In the genomic region with DNA sequence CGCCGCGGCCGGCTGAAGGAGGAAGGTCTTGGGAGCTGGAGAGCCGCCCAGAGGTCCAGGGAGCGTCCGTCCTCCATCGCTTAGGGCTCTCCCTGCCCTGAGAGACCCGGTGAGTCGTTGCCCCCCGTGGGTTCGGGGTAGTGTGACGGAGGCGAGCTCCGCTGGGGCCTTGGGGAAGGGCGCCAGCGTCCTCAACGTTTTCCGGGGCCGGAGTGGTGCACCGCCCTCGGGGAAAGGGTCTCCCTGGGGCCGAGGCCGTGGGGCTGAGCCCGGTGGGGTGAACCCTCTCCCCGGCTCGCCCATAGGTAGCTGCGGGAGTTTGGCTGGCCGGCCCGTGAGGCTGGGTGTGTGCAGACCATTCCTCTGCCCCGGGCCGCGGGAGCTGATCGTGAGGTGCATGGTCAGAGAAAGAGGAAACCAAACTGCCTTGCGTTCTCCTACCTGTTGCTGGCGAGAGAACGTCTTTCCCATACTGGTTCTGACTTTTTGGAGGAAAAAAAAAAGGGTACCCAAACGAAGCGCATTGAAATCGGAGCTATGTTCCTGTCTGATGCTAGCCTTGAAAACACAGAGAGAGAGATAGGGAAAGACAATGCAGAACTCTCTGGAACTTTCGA, we compare ENCODE assay signal across 8 mouse cellular contexts. TPM values are rescaled to one million over a fixed set of nuclear protein-coding genes. Genes with fewer than 3 reads are reported as not detected.
DNase-seq lines count a peak whose midpoint lies in the region; ATAC-seq and TF ChIP-seq lines count a peak whose summit lies in the region.

No protein-coding gene starts in this region.

- peak overlapping the region; percentile 97 for H3K9ac ChIP-seq in kidney, embryonic 16.5 days (replicated peaks; ENCODE audit: low read length)
- peak overlapping the region; percentile 95 for H3K9ac ChIP-seq in MEL (ENCODE audit: control insufficient read depth, low read depth, low read length, poor library complexity, severe bottlenecking)
- peak overlapping the region; percentile 89 for H3K9ac ChIP-seq in embryonic facial prominence, embryonic 15.5 days
- peak overlapping the region; percentile 87 for H3K9ac ChIP-seq in intestine, embryonic 15.5 days
- H3K9ac ChIP-seq in midbrain, embryonic 16.5 days (ENCODE audit: low read depth, low read length), result peak overlapping the region; percentile 92

- no peak for TF ChIP-seq CTCF in MEL (IDR thresholded peaks at IDR 0.05 in 2 of 3, conservative IDR thresholded peaks at IDR 0.05 in 1 of 3; ENCODE audit: control insufficient read depth in 1 of 3, insufficient read depth in 1 of 3, low read depth in 2 of 3, low read length in 3 of 3, poor library complexity in 1 of 3, severe bottlenecking in 1 of 3)

- no peak for DNase-seq in kidney, adult 8-10 months
- DNase-seq in MEL (ENCODE audit: low read depth, low spot score), result peak; percentile 67
- DNase-seq in right cerebral cortex, adult 18-20 months, result no peak
- no peak for DNase-seq in thymus, postnatal 0 days (ENCODE audit: low spot score)

- H3K4me1 ChIP-seq in kidney, embryonic 16.5 days (ENCODE audit: insufficient read depth, low read length), result peaks cover 17% of the 10 kb centered on the region
- peaks cover 12 to 15% of the 10 kb centered on the region in 2 experiments for H3K4me1 ChIP-seq in MEL (ENCODE audit: control insufficient read depth in 1 of 2, insufficient read depth in 2 of 2, low read length in 2 of 2)
- H3K4me1 ChIP-seq in embryonic facial prominence, embryonic 15.5 days, result peaks cover 8% of the 10 kb centered on the region
- 0 out of 2 replicates have a peak, but pooled peaks cover 4% of the 10 kb centered on the region for H3K4me1 ChIP-seq in intestine, embryonic 15.5 days (replicated peaks)
- peaks cover 26% of the 10 kb centered on the region for H3K4me1 ChIP-seq in midbrain, embryonic 16.5 days (ENCODE audit: control insufficient read depth, insufficient read depth, low read length)

- no peak; a peak in 1 of 4 replicates for TF ChIP-seq POLR2A in MEL (IDR thresholded peaks at IDR 0.05; ENCODE audit: control insufficient read depth in 1 of 2, insufficient read depth in 1 of 2, low read depth in 1 of 2, low read length in 2 of 2, poor library complexity in 1 of 2)

- H3K27ac ChIP-seq in kidney, embryonic 16.5 days (ENCODE audit: low read length), result peak overlapping the region; percentile 99
- H3K27ac ChIP-seq in MEL (ENCODE audit: control insufficient read depth, low read depth, low read length), result peak overlapping the region; percentile 83
- peak overlapping the region; percentile 98 for H3K27ac ChIP-seq in embryonic facial prominence, embryonic 15.5 days (replicated peaks)
- H3K27ac ChIP-seq in intestine, embryonic 15.5 days, result peak overlapping the region; percentile 99
- H3K27ac ChIP-seq in midbrain, embryonic 16.5 days (ENCODE audit: low read length), result peak overlapping the region; percentile 93

- H3K79me2 ChIP-seq in MEL (ENCODE audit: control insufficient read depth, insufficient read depth, low read length, poor library complexity), result peaks cover 31% of the 10 kb centered on the region

- H3K4me3 ChIP-seq in kidney, embryonic 16.5 days (ENCODE audit: low read length), result peak overlapping the region; percentile 95
- H3K4me3 ChIP-seq in MEL (ENCODE audit: control insufficient read depth in 1 of 2, insufficient read depth in 1 of 2, low read depth in 2 of 2, low read length in 2 of 2), result peak overlapping the region; percentile 91 to 92
- H3K4me3 ChIP-seq in embryonic facial prominence, embryonic 15.5 days (replicated peaks), result peak overlapping the region; percentile 75
- H3K4me3 ChIP-seq in intestine, embryonic 15.5 days (replicated peaks), result peak overlapping the region; percentile 81
- H3K4me3 ChIP-seq in midbrain, embryonic 16.5 days (ENCODE audit: low read depth, low read length), result peak overlapping the region; percentile 99

- TF ChIP-seq RAD21 in MEL (IDR thresholded peaks at IDR 0.05; ENCODE audit: low read depth, low read length), result no peak

- WGBS in kidney, embryonic 16.5 days, result 0% methylated on average over 41 of the region's 41 CpGs
- under 1% methylated on average over 41 of the region's 41 CpGs for WGBS in embryonic facial prominence, embryonic 15.5 days
- WGBS in intestine, embryonic 15.5 days, result under 1% methylated on average over 41 of the region's 41 CpGs
- under 1% methylated on average over 36 of the region's 41 CpGs for WGBS in midbrain, embryonic 16.5 days

- no peaks in the 10 kb centered on the region for H3K27me3 ChIP-seq in kidney, embryonic 16.5 days (ENCODE audit: insufficient read depth, low read length)
- no peaks in the 10 kb centered on the region for H3K27me3 ChIP-seq in MEL (ENCODE audit: control insufficient read depth in 1 of 2, insufficient read depth in 2 of 2, low read length in 2 of 2)
- H3K27me3 ChIP-seq in embryonic facial prominence, embryonic 15.5 days, result no peaks in the 10 kb centered on the region
- no peaks in the 10 kb centered on the region for H3K27me3 ChIP-seq in intestine, embryonic 15.5 days (replicated peaks)
- no peaks in the 10 kb centered on the region for H3K27me3 ChIP-seq in midbrain, embryonic 16.5 days (ENCODE audit: control insufficient read depth, insufficient read depth, low read depth, low read length)

- peak overlapping the region; percentile 63 for H3K4me2 ChIP-seq in kidney, embryonic 16.5 days (replicated peaks; ENCODE audit: low read depth, low read length)
- peak overlapping the region; percentile 50 for H3K4me2 ChIP-seq in embryonic facial prominence, embryonic 15.5 days (replicated peaks)
- peak overlapping the region; percentile 53 for H3K4me2 ChIP-seq in intestine, embryonic 15.5 days (replicated peaks)
- H3K4me2 ChIP-seq in midbrain, embryonic 16.5 days (ENCODE audit: low read length), result peak overlapping the region; percentile 73

- peaks cover 3% of the 10 kb centered on the region; the same call in 1 of the 2 replicates for H3K36me3 ChIP-seq in kidney, embryonic 16.5 days (ENCODE audit: insufficient read depth, low read length)
- H3K36me3 ChIP-seq in MEL (ENCODE audit: control insufficient read depth in 1 of 2, insufficient read depth in 2 of 2, low read length in 2 of 2), result peaks cover 11 to 33% of the 10 kb centered on the region in 2 experiments
- H3K36me3 ChIP-seq in embryonic facial prominence, embryonic 15.5 days, result no peaks in the 10 kb centered on the region
- H3K36me3 ChIP-seq in intestine, embryonic 15.5 days, result no peaks in the 10 kb centered on the region
- H3K36me3 ChIP-seq in midbrain, embryonic 16.5 days (ENCODE audit: control insufficient read depth, insufficient read depth, low read length), result no peaks in the 10 kb centered on the region

- no peaks in the 10 kb centered on the region for H3K9me3 ChIP-seq in kidney, embryonic 16.5 days (ENCODE audit: low read length)
- H3K9me3 ChIP-seq in MEL (replicated peaks; ENCODE audit: insufficient read depth, low read length), result no peaks in the 10 kb centered on the region
- no peaks in the 10 kb centered on the region for H3K9me3 ChIP-seq in embryonic facial prominence, embryonic 15.5 days (replicated peaks)
- no peaks in the 10 kb centered on the region for H3K9me3 ChIP-seq in intestine, embryonic 15.5 days
- H3K9me3 ChIP-seq in midbrain, embryonic 16.5 days (replicated peaks; ENCODE audit: control insufficient read depth, low read length, poor library complexity, severe bottlenecking), result no peaks in the 10 kb centered on the region

- no peak for TF ChIP-seq EP300 in MEL (IDR thresholded peaks at IDR 0.05; ENCODE audit: low read depth in 1 of 2, low read length in 2 of 2)

- peak; percentile 87 for ATAC-seq in kidney, embryonic 16.5 days (ENCODE audit: low FRiP score, low TSS enrichment)
- ATAC-seq in embryonic facial prominence, embryonic 15.5 days (ENCODE audit: insufficient number of reproducible peaks, low FRiP score, low TSS enrichment, low read depth), result peak; percentile 69
- peak; percentile 87 for ATAC-seq in intestine, embryonic 15.5 days
- peak; percentile 88 for ATAC-seq in midbrain, embryonic 16.5 days

TF ChIP-seq in MEL, 35 proteins besides CTCF, POLR2A, EP300 and RAD21 (continues in another document):
- TF ChIP-seq NELFE (IDR thresholded peaks at IDR 0.05; ENCODE audit: low read depth, low read length), result no peak
- no peak for TF ChIP-seq BHLHE40 (IDR thresholded peaks at IDR 0.05; ENCODE audit: borderline replicate concordance, low read depth, low read length)
- TF ChIP-seq JUND (IDR thresholded peaks at IDR 0.05; ENCODE audit: low read depth, low read length), result no peak
- no peak for TF ChIP-seq ZMIZ1 (IDR thresholded peaks at IDR 0.05; ENCODE audit: low read depth, low read length)
- no peak for TF ChIP-seq USF2 (IDR thresholded peaks at IDR 0.05; ENCODE audit: borderline replicate concordance in 1 of 2, insufficient read depth in 1 of 2, low read depth in 1 of 2, low read length in 2 of 2)
- no peak for TF ChIP-seq TAL1 (IDR thresholded peaks at IDR 0.05; ENCODE audit: low read length)
- TF ChIP-seq POLR2AphosphoS5 (IDR thresholded peaks at IDR 0.05; ENCODE audit: borderline replicate concordance, low read depth, low read length), result no peak
- no peak for TF ChIP-seq USF1 (IDR thresholded peaks at IDR 0.05; ENCODE audit: low read depth, low read length)
- no peak for TF ChIP-seq ELF1 (IDR thresholded peaks at IDR 0.05; ENCODE audit: low read depth, low read length)
- no peak for TF ChIP-seq E2F4 (IDR thresholded peaks at IDR 0.05; ENCODE audit: borderline replicate concordance, low read depth, low read length)

RNA-seq across cellular contexts. Expression of a gene that starts 0.6 kb away (rescaled TPM):
- 39.7 and 43.0 TPM in 2 replicates for polyA plus RNA-seq in kidney, embryonic 16.5 days (2015; fragmentation: Nextera tagmentation; extraction: Ambion mirVana)
- total RNA-seq in MEL (2012; rRNA removed), result 37.1 and 38.6 TPM in 2 replicates
- polyA plus RNA-seq in MEL (2012; ENCODE audit: insufficient read depth in 1 of 2, insufficient read length in 2 of 2, low read depth in 1 of 2, low replicate concordance in 2 of 2, missing spikeins in 1 of 2), result 100 to 1,000 TPM in 1 of 2 experiments, 10 to 100 TPM in 1; 57.1 to 140 TPM
- 34.3 and 36.0 TPM in 2 replicates for polyA plus RNA-seq in embryonic facial prominence, embryonic 15.5 days (2015; fragmentation: Nextera tagmentation; extraction: Ambion mirVana)
- polyA plus RNA-seq in intestine, embryonic 15.5 days (2015; fragmentation: Nextera tagmentation; extraction: Ambion mirVana), result 30.2 and 33.3 TPM in 2 replicates
- 26.4 and 31.8 TPM in 2 replicates for polyA plus RNA-seq in midbrain, embryonic 16.5 days (2015; fragmentation: Nextera tagmentation; extraction: Ambion mirVana)
- polyA plus RNA-seq in thymus, postnatal 0 days (2015; fragmentation: Nextera tagmentation; extraction: Ambion mirVana), result 34.5 and 43.3 TPM in 2 replicates

RNA-seq across cellular contexts. Expression of a gene that starts 40.4 kb away (rescaled TPM):
- 0.10 and 0.18 TPM in 2 replicates for polyA plus RNA-seq in kidney, embryonic 16.5 days (2015; fragmentation: Nextera tagmentation; extraction: Ambion mirVana)
- total RNA-seq in MEL (2012; rRNA removed), result not detected in 2 replicates
- polyA plus RNA-seq in MEL (2012; ENCODE audit: insufficient read depth in 1 of 2, insufficient read length in 2 of 2, low read depth in 1 of 2, low replicate concordance in 2 of 2, missing spikeins in 1 of 2), result not detected
- 4.1 and 4.4 TPM in 2 replicates for polyA plus RNA-seq in embryonic facial prominence, embryonic 15.5 days (2015; fragmentation: Nextera tagmentation; extraction: Ambion mirVana)
- 0.04 and 0.08 TPM in 2 replicates for polyA plus RNA-seq in intestine, embryonic 15.5 days (2015; fragmentation: Nextera tagmentation; extraction: Ambion mirVana)
- 0.34 and 0.64 TPM in 2 replicates for polyA plus RNA-seq in midbrain, embryonic 16.5 days (2015; fragmentation: Nextera tagmentation; extraction: Ambion mirVana)
- polyA plus RNA-seq in thymus, postnatal 0 days (2015; fragmentation: Nextera tagmentation; extraction: Ambion mirVana), result 0.04 and 0.08 TPM in 2 replicates
